Mouse (Mus musculus): ENCODE measurements around the gene Stpg1.

- TF ChIP-seq CTCF (IDR thresholded peaks at IDR 0.05; ENCODE audit: extremely low read depth, insufficient read length, insufficient replicate concordance, low read depth, low read length) (no peak), POLR2A (IDR thresholded peaks at IDR 0.05; ENCODE audit: low read depth, low read length) (no peak)
Observed at GRCm38 (mm10) chr4:135518135-135518534, 23.5 kb downstream of the Stpg1 start.

All from small intestine, adult 2 months (tissue).